ENCODE assay signal across 24 mouse cellular contexts in genomic region chr7:58595951-58596350, GRCm38 (mm10).
"Had no signal": no experiment of that assay in that cellular context is flagged by ENCODE, and none has a peak within 500 bp of the region (broad histone marks: within the 10 kb centered on the region; RNA-seq: fewer than 3 reads in every experiment).

No protein-coding gene starts in this region.

- H3K9me3 ChIP-seq: heart, embryonic 10.5 days; heart, embryonic 12.5 days; hindbrain, embryonic 10.5 days; intestine, embryonic 15.5 days; limb, embryonic 10.5 days; limb, embryonic 12.5 days had no signal

- H3K4me1 ChIP-seq: heart, embryonic 10.5 days; heart, embryonic 12.5 days; hindbrain, embryonic 10.5 days; intestine, embryonic 15.5 days; limb, embryonic 10.5 days; limb, embryonic 12.5 days had no signal

- H3K27ac ChIP-seq: gastrocnemius, adult 2 months; heart, embryonic 10.5 days; hindbrain, embryonic 10.5 days; hindbrain, embryonic 14.5 days; intestine, embryonic 15.5 days; layer of hippocampus, adult 2 months; left cerebral cortex, adult 2 months; limb, embryonic 10.5 days; limb, embryonic 12.5 days had no signal

- ATAC-seq: inflammation-experienced regulatory T-cells, adult 6 months; intestine, embryonic 15.5 days; intestine, postnatal 0 days had no signal

- DNase-seq: gastrocnemius, adult 2 months; gastrocnemius, postnatal 10 days; gastrocnemius, postnatal 25 days; heart, adult 18-20 months; heart, postnatal 10 days; heart, postnatal 4 days; kidney, adult 18-20 months; kidney, adult 8-10 months; kidney, postnatal 10 days; kidney, postnatal 25 days; kidney, postnatal 4 days; liver had no signal

- H3K4me3 ChIP-seq: gastrocnemius, adult 2 months; heart, embryonic 10.5 days; heart, embryonic 12.5 days; hindbrain, embryonic 10.5 days; intestine, embryonic 15.5 days; layer of hippocampus, adult 2 months; left cerebral cortex, adult 2 months; limb, embryonic 10.5 days; limb, embryonic 12.5 days had no signal

- H3K36me3 ChIP-seq: heart, embryonic 10.5 days; heart, embryonic 12.5 days; hindbrain, embryonic 10.5 days; intestine, embryonic 15.5 days; limb, embryonic 10.5 days; limb, embryonic 12.5 days had no signal

- H3K27me3 ChIP-seq: heart, embryonic 12.5 days; intestine, embryonic 15.5 days; limb, embryonic 12.5 days had no signal

- H3K4me2 ChIP-seq: heart, embryonic 12.5 days; hindbrain, embryonic 14.5 days; intestine, embryonic 15.5 days; limb, embryonic 12.5 days; liver, embryonic 11.5 days had no signal

- H3K9ac ChIP-seq: heart, embryonic 12.5 days; hindbrain, embryonic 14.5 days; intestine, embryonic 15.5 days; limb, embryonic 12.5 days had no signal
